Mouse (Mus musculus): Measurements from ENCODE around the gene Rhox2h.
"Not testable (repeated sequence)": the region's sequence is repeated elsewhere in the genome, so short reads cannot be mapped to it uniquely, and the experiment has no call there.

The Rhox2h gene

DNA sequence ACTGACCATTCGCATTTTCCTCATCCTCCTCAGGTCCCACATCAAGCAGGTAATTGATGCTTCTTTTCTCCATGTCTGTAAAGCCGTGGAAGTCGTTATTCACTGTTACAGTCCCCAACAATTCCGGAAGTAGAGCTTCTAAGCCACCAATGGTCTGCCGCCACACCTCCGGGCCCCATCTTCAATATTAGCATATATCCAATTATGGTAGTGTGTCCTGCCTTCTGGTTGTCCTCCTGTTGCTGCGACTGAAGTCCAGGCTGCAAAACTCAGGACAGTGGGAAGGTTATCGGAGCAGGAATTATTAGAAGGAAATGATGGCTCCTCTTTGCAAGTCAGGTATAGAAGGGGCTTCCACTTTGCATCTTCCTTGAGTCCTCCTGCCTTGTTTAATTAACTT, at the start of gene Rhox2h:
Rhox2h (minus strand) TSS at position 101 of the 400 bp plus-strand sequence.
- DNase-seq (ENCODE audit: low spot score), result not testable (repeated sequence)

DNA sequence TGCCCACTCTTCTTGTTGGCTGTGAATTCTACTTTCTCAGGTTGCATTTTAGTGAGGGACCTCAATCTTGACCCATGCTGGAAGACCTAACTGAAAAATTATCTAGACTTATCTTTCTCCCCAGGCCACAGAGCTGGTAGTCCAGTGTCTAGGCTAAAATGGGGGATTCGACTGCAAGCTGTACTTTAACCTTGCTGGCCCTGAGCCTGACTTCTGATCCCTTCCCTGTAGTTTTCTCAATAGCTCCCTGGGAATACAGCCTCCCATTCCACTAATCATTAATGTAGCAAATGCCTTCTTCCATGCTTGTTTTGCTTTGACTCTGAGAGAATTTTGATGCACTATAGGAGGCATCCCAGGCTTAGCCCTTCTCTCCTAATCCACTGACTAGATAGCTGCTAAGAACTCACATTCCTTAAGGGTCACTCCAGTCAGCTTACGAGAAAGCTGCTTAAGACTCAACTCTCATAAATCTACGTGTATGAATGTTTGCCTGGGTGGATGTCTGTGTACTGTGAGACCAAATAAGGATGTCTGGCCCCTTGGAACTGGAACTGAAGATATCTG, 28.8 kb upstream of the Rhox2h start:
- DNase-seq (ENCODE audit: low spot score), result no peak

DNA sequence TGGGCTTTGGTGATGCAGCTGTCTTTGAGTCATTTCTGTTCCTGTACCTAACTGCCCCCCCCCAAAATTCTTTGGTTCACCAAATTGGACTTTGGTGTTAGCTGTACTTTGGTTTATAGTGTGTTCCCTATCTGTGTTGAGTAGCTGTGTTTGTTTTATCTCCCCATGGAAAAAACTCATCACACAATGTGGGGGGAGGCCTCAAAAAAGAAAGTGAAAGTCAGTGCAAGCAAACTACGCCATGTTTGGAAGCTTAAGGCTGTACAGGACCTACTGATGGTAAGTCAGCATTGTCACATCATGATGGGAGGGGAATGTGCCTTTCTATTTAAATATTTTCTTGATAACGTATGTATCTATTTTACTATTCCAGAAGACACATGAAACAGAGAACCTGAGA, 19.2 kb upstream of the Rhox2h start:
- DNase-seq (ENCODE audit: low spot score), result no peak

DNA sequence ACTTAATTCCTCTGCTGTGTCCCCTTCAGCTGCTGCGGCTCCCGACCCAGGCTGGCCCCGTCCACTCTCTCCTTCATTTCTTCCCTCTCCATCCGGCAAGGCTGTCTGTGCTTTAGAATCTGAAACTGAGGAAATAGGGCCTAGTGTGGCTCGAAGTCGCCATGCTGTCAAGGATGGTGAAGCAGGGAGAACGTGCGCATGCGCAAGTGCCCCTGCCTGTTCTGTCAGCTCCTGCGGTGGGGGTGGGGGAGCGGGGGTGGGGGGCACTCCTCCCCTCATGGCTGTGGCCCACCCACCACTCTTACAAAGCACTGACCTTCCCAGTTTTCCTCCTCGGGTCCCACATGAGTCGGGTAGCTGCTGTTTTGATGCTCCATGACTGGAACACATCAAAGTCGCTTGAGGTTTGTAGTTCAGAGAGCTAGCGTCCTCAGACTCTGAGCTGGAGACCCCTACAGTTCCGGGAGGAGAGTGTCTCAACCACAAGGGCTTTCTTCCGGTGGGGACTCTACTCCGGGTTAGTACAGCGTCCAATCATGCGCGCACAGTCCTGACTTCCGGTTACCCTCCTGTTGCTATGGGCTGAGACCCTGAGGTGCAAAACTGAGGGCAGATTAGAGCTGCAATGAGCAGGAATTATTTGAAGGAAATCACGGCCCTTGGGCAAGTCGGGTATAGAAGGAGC, 10.1 kb upstream of the Rhox2h start:
- DNase-seq (ENCODE audit: low spot score), result no peak

DNA sequence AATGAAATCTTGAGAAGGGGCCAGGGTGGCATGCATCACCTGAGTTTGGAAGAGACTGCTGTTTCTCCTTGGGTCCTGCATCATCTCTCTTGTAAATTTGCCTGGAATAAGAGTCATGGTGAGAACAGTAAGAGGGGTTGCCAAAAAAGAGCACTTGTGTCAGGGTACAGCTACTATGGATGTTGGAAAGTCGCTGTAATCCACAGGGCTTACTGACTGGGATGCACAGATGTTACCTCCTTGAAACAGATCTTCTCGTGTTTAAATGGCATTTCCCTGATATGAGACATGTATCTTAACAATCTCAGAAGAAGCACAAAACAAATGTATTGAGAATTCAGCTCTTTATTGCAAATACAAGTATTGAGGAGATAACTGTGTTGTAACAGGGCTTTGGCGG, 4.4 kb downstream of the Rhox2h start, which contains the start of gene Rhox3h:
Rhox3h (minus strand) TSS at position 101 of the 400 bp plus-strand sequence.
- not testable (repeated sequence) for DNase-seq (ENCODE audit: low spot score)

DNA sequence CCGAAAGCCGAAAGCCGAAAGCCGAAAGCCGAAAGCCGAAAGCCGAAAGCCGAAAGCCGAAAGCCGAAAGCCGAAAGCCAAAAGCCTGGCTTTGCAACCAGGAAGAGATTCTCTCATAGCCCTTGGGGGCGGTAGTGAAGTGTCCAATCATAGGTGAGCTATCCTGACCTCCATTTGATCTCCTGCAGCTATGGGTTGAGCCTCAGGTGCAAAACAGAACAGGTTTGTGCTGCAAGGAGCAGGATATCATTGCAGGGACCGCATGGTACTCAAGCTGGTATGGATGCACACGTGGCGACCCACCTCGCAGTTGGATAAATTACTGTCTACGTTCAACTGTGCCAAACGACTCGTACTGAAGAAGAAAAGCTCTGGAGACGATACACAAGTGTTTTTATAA, 21.9 kb downstream of the Rhox2h start, which contains the start of gene Rhox4g:
Rhox4g (minus strand) TSS at position 101 of the 400 bp plus-strand sequence.
- DNase-seq (ENCODE audit: low spot score), result not testable (repeated sequence)

DNA sequence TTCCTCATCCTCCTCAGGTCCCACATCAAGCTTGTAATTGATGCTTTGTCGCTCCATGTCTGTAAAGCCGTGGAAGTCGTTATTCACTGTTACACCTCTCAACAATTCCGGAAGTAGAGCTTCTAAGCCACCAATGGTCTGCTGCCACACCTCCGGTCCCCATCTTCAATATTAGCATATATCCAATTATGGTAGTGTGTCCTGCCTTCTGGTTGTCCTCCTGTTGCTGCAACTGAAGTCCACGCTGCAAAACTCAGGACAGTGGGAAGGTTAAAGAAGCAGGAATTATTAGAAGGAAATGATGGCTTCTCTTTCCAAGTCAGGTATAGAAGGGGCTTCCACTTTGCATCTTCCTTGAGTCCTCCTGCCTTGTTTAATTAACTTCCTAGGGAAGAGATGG, 29.7 kb downstream of the Rhox2h start, which contains the start of gene Rhox2g:
Rhox2g (minus strand) TSS at position 101 of the 400 bp plus-strand sequence.
- DNase-seq (ENCODE audit: low spot score), result not testable (repeated sequence)

DNA sequence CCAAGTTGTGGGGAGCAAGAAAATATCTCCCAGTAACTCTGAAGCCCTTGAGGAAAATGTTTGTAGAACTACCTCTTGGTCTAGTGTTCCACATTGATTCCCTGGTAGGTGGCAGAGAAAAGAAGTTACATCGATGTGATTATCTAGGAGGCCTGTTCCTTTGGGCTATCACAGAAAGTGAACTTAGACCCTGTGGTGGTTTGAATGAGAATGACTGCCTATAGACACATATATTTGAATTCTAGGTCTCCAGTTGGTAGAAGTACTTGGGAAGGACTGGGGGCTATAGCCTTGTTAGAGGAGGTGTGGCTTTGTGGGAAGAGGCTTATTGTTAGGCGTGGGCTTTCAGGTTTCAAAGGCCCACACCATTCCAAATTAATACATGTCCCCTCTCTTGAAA, 44.6 kb downstream of the Rhox2h start, which contains the start of gene Rhox3g:
Rhox3g (minus strand) TSS at position 101 of the 400 bp plus-strand sequence.
- DNase-seq (ENCODE audit: low spot score), result not testable (repeated sequence)

Measured in left cerebral cortex, adult 11 months (tissue).